Comparison of ENCODE assay signal across 15 mouse cellular contexts in genomic region chr1:151980498-151980897, GRCm38 (mm10).
DNase-seq lines count a peak whose midpoint lies in the region; ATAC-seq and TF ChIP-seq lines count a peak whose summit lies in the region.
"Had no signal": no experiment of that assay in that cellular context is flagged by ENCODE, and none has a peak within 500 bp of the region (broad histone marks: within the 10 kb centered on the region; RNA-seq: fewer than 3 reads in every experiment).

No protein-coding gene starts in this region.

- no peak for DNase-seq in heart, embryonic 10.5 days (ENCODE audit: low spot score)
- no peak for DNase-seq in heart, adult 18-20 months
- DNase-seq in kidney, adult 2 months, result no peak
- DNase-seq in kidney, adult 9 months, result no peak
- peak; percentile 61 to 78 for DNase-seq in cerebellum, adult 2 months
- DNase-seq in retina, postnatal 1 day, result no peak
- DNase-seq: adrenal gland, postnatal 14 days; gastrocnemius, postnatal 14 days; kidney, postnatal 10 days; lung, postnatal 10 days had no signal

- no peaks in the 10 kb centered on the region for H3K9me3 ChIP-seq in heart, embryonic 10.5 days
- H3K9me3 ChIP-seq: embryonic facial prominence, embryonic 15.5 days; forebrain, embryonic 12.5 days had no signal

- H3K36me3 ChIP-seq in heart, embryonic 10.5 days, result no peaks in the 10 kb centered on the region
- H3K36me3 ChIP-seq in kidney, adult 2 months (ENCODE audit: control insufficient read depth, insufficient read depth, low read length), result no peaks in the 10 kb centered on the region
- H3K36me3 ChIP-seq: embryonic facial prominence, embryonic 15.5 days; forebrain, embryonic 12.5 days had no signal

- 58% methylated on average over 7 of the region's 7 CpGs for WGBS in heart, embryonic 10.5 days
- 78% methylated on average over 7 of the region's 7 CpGs for WGBS in kidney, adult 2 months
- WGBS in cerebellum, adult 2 months, result 12% methylated on average over 7 of the region's 7 CpGs

- ATAC-seq in common myeloid progenitor, adult 5-6 weeks (replicated peaks; ENCODE audit: low read depth, poor library complexity, severe bottlenecking), result peak; percentile 20; the same call in 1 of the 2 replicates

- TF ChIP-seq CTCF in kidney, adult 2 months (conservative IDR thresholded peaks at IDR 0.05; ENCODE audit: insufficient read depth, insufficient read length, low read depth, low read length), result no peak
- no peak for TF ChIP-seq CTCF in cerebellum, adult 2 months (IDR thresholded peaks at IDR 0.05; ENCODE audit: borderline replicate concordance, insufficient read depth, low read depth, low read length)

- H3K27me3 ChIP-seq in heart, embryonic 10.5 days (ENCODE audit: insufficient read depth, poor library complexity, severe bottlenecking), result no peaks in the 10 kb centered on the region
- H3K27me3 ChIP-seq in kidney, adult 2 months (replicated peaks; ENCODE audit: control insufficient read depth, insufficient read depth, low read length), result no peaks in the 10 kb centered on the region
- no peaks in the 10 kb centered on the region for H3K27me3 ChIP-seq in cerebellum, adult 2 months (ENCODE audit: control insufficient read depth, insufficient read depth, low read length)
- H3K27me3 ChIP-seq: embryonic facial prominence, embryonic 15.5 days; forebrain, embryonic 12.5 days had no signal

- H3K4me1 ChIP-seq in heart, embryonic 10.5 days, result peaks cover 27% of the 10 kb centered on the region
- no peaks in the 10 kb centered on the region for H3K4me1 ChIP-seq in kidney, adult 2 months (ENCODE audit: control insufficient read depth, insufficient read depth, low read length)
- peaks cover 30% of the 10 kb centered on the region for H3K4me1 ChIP-seq in cerebellum, adult 2 months (ENCODE audit: control insufficient read depth, insufficient read depth, low read length)

- peak overlapping the region; percentile 67 for H3K27ac ChIP-seq in heart, embryonic 10.5 days
- H3K27ac ChIP-seq in kidney, adult 2 months (ENCODE audit: insufficient read depth, low read depth, low read length), result peak overlapping the region; percentile 65
- peak overlapping the region; percentile 2; the same call in 1 of the 2 replicates for H3K27ac ChIP-seq in cerebellum, adult 2 months (ENCODE audit: insufficient read depth, low read length)
- H3K27ac ChIP-seq: embryonic facial prominence, embryonic 15.5 days; forebrain, embryonic 12.5 days; liver, embryonic 14.5 days had no signal

- H3K4me3 ChIP-seq in heart, embryonic 10.5 days, result no peak overlapping the region
- no peak overlapping the region for H3K4me3 ChIP-seq in kidney, adult 2 months (ENCODE audit: insufficient read depth, low read depth, low read length)
- H3K4me3 ChIP-seq in cerebellum, adult 2 months (replicated peaks; ENCODE audit: insufficient read depth, low read depth, low read length), result no peak overlapping the region
- H3K4me3 ChIP-seq: embryonic facial prominence, embryonic 15.5 days; forebrain, embryonic 12.5 days; myocyte had no signal

- no peak for TF ChIP-seq POLR2A in kidney, adult 2 months (IDR thresholded peaks at IDR 0.05; ENCODE audit: low read depth, low read length)
- no peak for TF ChIP-seq POLR2A in cerebellum, adult 2 months (IDR thresholded peaks at IDR 0.05; ENCODE audit: borderline replicate concordance, insufficient read depth, low read length)

Comparison
In these comparisons a context has a peak if more than half of its experiments do, and no peak if none do; other contexts are left out.
1. DNase-seq: peak in cerebellum, adult 2 months (2 of 2); none in heart, embryonic 10.5 days (single experiment), heart, adult 18-20 months (0 of 2), kidney, adult 2 months (single experiment), kidney, adult 9 months (single experiment) and retina, postnatal 1 day (single experiment).
2. H3K27ac ChIP-seq: peak in every context shown above with its lines; median percentile 67 in heart, embryonic 10.5 days; 65 in kidney, adult 2 months; 2 in cerebellum, adult 2 months.